Mouse (Mus musculus) kidney, adult 2 months (tissue): Measurements from ENCODE around the gene Acad10. TPM values are rescaled to one million over a fixed set of nuclear protein-coding genes. Genes with fewer than 3 reads are reported as not detected.
A peak's percentile ranks its signal among the peaks of the same experiment; 100 is the strongest.

Experiments
- DNase-seq: peaks from one replicate; pipeline ENCODE4 v3.0.0; 2021
- H3K27ac ChIP-seq: fragments of 200-500 bp; 2 replicates; pipeline ENCODE4 v1.5.1; 2012; ENCODE audit warnings: low read depth, low read length, control low read depth, inconsistent platforms; ENCODE audit not compliant: insufficient read depth
- H3K27me3 ChIP-seq: fragments of 200-500 bp; replicated peaks from 2 replicates; pipeline ENCODE4 v1.6.1; 2012; ENCODE audit warnings: mild to moderate bottlenecking, moderate library complexity, low read length, inconsistent platforms; ENCODE audit not compliant: control insufficient read depth, insufficient read depth
- H3K36me3 ChIP-seq: fragments of 200-500 bp; 2 replicates; pipeline ENCODE4 v1.6.1; 2012; ENCODE audit warnings: mild to moderate bottlenecking, moderate library complexity, low read length, inconsistent platforms; ENCODE audit not compliant: control insufficient read depth, insufficient read depth
- H3K4me1 ChIP-seq: fragments of 200-500 bp; 2 replicates; pipeline ENCODE4 v1.6.1; 2011; ENCODE audit warnings: low read length; ENCODE audit not compliant: control insufficient read depth, insufficient read depth
- H3K4me3 ChIP-seq: fragments of 200-500 bp; 2 replicates; pipeline ENCODE4 v1.5.1; 2011; ENCODE audit warnings: mild to moderate bottlenecking, low read depth, low read length, control low read depth; ENCODE audit not compliant: insufficient read depth
- CTCF ChIP-seq: fragments of 200-500 bp; conservative IDR thresholded peaks from 2 replicates; pipeline ENCODE4 v1.5.1; 2011; ENCODE audit warnings: low read depth, mild to moderate bottlenecking, control low read depth, low read length, moderate library complexity, mixed read lengths; ENCODE audit not compliant: insufficient read depth, insufficient read length
- POLR2A ChIP-seq: fragments of 200-500 bp; IDR thresholded peaks from one replicate; pipeline ENCODE4 v1.6.1; 2011; ENCODE audit warnings: low read depth, low read length, control low read depth
- WGBS: fragments of 180-500 bp; shearing (Covaris S2); methylation state at CpG from one replicate; pipeline ENCODE4 v1.1.7; 2018; 5-methylcytosine and 5-hydroxymethylcytosine counted together
- polyA plus RNA-seq: library from polyadenylated mRNA; depleted of rRNA; stranded (reverse); fragments of >200 nt; gene quantifications from 2 replicates; pipeline ENCODE4 v1.2.3, GENCODE M21; 2012

The Acad10 gene
- polyA plus RNA-seq, 1 experiment = 55.9 TPM

GRCm38 (mm10) chr5:121597332-121597731 is 63.0 kb downstream of the Acad10 start:
- peaks cover 7% of the 10 kb centered on the region; the same call in 1 of the 2 replicates for H3K4me1 ChIP-seq
- TF ChIP-seq POLR2A (no peak), CTCF (no peak)
- no peak for DNase-seq
- 70% methylated on average over 4 of the region's 4 CpGs for WGBS
- no peaks in the 10 kb centered on the region for H3K27me3 ChIP-seq
- H3K27ac ChIP-seq = no peak overlapping the region
- no peaks in the 10 kb centered on the region for H3K36me3 ChIP-seq
- no peak overlapping the region for H3K4me3 ChIP-seq

GRCm38 (mm10) chr5:121596226-121596625 is 64.1 kb downstream of the Acad10 start:
- peaks cover 12% of the 10 kb centered on the region; the same call in 1 of the 2 replicates for H3K4me1 ChIP-seq
- H3K27ac ChIP-seq = no peak overlapping the region
- no peaks in the 10 kb centered on the region for H3K27me3 ChIP-seq
- 65% methylated on average over 6 of the region's 6 CpGs for WGBS
- H3K4me3 ChIP-seq = no peak overlapping the region
- DNase-seq = no peak
- no peaks in the 10 kb centered on the region for H3K36me3 ChIP-seq
- TF ChIP-seq CTCF = no peak
- no peak for TF ChIP-seq POLR2A

DNA sequence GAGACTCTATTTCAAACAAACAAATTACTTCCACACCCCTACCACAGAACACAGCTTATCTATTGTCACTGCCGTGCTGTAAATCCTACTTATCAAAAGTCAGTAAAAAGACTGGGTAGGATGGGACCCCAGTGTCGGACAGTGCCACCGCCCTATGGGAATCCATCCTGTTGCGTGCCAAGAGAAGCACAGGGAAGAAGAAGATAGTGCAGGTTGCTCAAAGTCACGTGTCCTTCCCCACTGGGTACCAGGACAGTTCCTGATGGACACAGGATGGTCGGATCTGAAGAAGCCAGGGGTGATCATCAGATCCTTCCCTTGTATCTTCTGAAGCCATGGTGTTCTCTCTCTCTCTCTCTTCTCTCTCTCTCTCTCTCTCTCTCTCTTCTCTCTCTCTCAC is 64.6 kb downstream of the Acad10 start:
- H3K27me3 ChIP-seq = no peaks in the 10 kb centered on the region
- TF ChIP-seq CTCF (no peak), POLR2A (no peak)
- no peak overlapping the region for H3K27ac ChIP-seq
- H3K4me1 ChIP-seq = peaks cover 12% of the 10 kb centered on the region; the same call in 1 of the 2 replicates
- no peak overlapping the region for H3K4me3 ChIP-seq
- no peak for DNase-seq
- WGBS = 81% methylated on average over 6 of the region's 6 CpGs
- H3K36me3 ChIP-seq = no peaks in the 10 kb centered on the region

DNA sequence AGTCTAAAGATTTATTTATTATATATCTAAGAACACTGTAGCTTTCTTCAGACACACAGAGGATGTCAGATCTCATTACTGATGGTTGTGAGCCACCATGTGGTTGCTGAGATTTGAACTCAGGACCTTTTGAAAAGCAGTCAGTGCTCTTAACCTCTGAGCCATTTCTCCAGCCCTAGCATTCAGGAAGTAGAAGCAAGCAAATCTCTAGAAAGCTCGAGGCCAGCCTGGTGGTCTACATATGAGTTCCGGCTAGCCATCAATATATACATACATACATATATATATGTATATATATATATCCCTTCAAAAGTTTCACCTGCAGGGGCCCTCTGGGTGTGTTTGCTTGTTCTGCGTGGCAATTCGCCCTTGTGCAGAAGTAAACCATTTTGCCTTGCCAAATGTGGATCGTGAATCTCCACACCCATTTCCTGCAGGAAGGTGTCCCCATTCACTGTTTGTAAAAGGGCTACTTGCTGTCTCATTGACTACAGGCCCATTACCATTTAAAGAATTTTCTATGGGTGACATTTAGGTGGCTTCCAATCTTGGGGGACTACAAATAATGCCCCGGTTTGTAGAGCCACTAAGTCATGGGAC is 65.5 kb downstream of the Acad10 start:
- Histone ChIP-seq H3K27ac (no peak overlapping the region), H3K27me3 (no peaks in the 10 kb centered on the region), H3K4me1 (peaks cover 12% of the 10 kb centered on the region; the same call in 1 of the 2 replicates), H3K4me3 (no peak overlapping the region), H3K36me3 (no peaks in the 10 kb centered on the region)
- WGBS = 72% methylated on average over 6 of the region's 6 CpGs
- no peak for TF ChIP-seq CTCF
- no peak for TF ChIP-seq POLR2A
- no peak for DNase-seq

DNA sequence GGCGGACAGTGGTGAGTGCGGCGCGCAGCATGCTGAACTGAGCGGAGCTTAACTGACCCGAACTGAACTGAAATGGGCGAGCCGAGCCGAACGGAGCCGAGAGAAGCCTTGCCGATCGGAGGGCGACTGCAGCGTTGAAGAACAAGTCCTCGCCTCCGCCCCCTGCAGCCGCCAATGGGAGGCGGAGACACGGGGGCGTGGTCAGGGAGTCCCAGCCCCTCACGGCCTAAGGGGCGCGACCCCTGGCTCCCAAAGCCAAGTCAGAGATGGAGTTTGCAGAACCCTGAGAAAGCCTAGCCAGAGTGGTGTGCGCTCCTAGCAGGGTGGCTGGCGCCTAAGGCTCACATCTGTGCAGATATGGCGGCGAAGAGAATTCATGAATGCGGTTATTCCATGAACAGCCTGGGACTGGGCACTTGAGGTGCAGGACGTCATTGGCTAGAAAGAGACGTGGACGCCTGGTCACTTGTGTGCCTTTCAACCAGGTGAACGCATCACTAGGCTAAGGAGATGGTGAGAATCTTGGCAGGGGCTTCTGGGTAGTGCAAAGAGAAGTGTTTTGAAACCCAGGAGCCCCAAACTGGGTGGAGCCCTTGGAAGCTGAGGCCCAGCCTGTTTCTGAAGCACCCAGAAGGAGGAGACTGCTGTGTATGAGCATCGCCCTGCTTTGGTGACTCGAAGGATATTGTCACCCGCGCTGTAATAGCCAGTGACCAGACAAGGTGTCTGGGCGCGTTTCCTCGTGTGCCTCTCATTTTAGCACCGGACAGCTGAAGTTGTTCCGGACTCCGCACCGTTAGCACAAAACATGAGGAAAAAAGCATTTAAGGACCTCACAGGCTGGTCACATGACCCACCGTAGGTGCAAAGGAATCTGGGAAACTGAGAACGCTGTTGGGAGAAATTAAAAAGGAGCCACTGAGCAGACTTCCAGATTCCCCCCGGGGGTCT is 66.6 kb downstream of the Acad10 start, which contains the start of gene Aldh2:
Gene Aldh2 (minus strand): TSS at position 374 of the 951 bp plus-strand sequence.
- TF ChIP-seq CTCF (no peak), POLR2A (peak; percentile 95)
- Histone ChIP-seq H3K27me3 (no peaks in the 10 kb centered on the region), H3K27ac (peak within 1 kb of the TSS; percentile 84), H3K4me1 (peaks cover 12% of the 10 kb centered on the region; the same call in 1 of the 2 replicates), H3K4me3 (peak within 1 kb of the TSS; percentile 73), H3K36me3 (no peaks in the 10 kb centered on the region)
- 3% methylated on average over 47 of the region's 47 CpGs for WGBS
- peak; percentile 96 for DNase-seq

DNA sequence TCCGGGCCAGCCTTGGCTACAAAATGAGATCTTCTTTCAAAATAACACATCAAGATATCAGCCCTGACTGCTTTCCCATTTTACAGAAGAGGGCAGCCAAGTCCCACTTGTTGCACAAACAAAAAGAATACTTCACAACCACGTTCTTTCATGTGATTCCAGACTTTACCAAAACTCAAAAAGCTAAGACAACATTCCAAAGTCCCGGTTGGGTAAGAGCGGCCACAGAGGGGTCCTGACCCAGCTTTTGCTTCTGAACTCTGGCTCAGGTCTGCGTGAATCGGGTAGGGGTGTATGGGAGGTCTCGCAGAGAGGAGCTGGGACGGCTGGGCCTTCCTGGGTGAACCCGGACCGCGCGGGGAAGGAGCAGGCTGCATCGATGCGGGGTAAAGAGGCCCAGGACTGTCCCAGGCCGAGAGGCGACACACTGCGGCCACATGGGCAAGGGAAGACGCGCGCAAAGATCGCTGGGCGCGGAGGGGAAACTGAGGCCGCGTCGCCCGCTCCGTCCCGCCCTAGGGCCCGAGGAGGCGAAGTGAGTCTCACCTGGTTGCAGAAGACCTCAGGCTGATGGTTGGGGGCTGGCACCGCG is 67.4 kb downstream of the Acad10 start:
- WGBS = 5% methylated on average over 33 of the region's 33 CpGs

More for the DNA sequence above, 67.4 kb downstream of the Acad10 start:
- DNase-seq = peak; percentile 27
- H3K36me3 ChIP-seq = no peaks in the 10 kb centered on the region
- TF ChIP-seq POLR2A = no peak
- no peak for TF ChIP-seq CTCF
- H3K4me1 ChIP-seq = peaks cover 12% of the 10 kb centered on the region; the same call in 1 of the 2 replicates
- H3K4me3 ChIP-seq = peak overlapping the region; percentile 73
- H3K27ac ChIP-seq = peak overlapping the region; percentile 84
- no peaks in the 10 kb centered on the region for H3K27me3 ChIP-seq
